In the genomic region with DNA sequence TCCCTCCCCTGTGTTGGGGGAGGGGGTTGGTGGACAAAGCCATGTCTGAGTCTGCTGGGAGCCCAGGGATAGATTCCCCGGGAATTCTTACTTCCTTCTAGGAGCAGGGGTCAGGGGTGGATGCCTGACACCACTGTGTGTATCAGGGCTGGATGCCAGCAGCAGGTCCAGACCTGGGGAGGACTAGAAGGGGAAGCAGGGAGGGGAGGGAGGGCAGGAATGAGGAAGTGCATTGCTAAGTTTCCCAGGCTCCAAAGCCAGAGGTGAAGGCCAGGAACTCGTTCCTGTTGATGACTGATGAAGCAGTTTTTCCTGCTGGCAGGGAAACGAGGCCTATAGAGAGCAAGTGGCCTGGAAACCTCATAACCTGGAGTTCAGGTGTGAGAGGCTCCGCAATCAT, we compare ENCODE assay signal across 1 mouse cellular context.
A peak's percentile ranks its signal among the peaks of the same experiment; 100 is the strongest.
TF ChIP-seq lines count a peak whose summit lies in the region.

No protein-coding gene starts in this region.

TF ChIP-seq in MEL, 35 proteins besides CTCF, POLR2A, EP300 and RAD21:
- TF ChIP-seq GATA1 (IDR thresholded peaks at IDR 0.05; ENCODE audit: low read depth, low read length) (no peak), MAZ (IDR thresholded peaks at IDR 0.05; ENCODE audit: low read depth, low read length) (0 out of 2 replicates have a peak, but pooled peaks have one; percentile 15)
TF ChIP-seq in MEL: peak in this region for 1.
